Mouse (Mus musculus) G1E-ER4 (cell line): ENCODE results near the gene Zfp113. TPM values are rescaled to one million over a fixed set of nuclear protein-coding genes. Genes with fewer than 3 reads are reported as not detected.

Experiments used
- GATA1 ChIP-seq: IDR thresholded peaks from one replicate; pipeline ENCODE4 v1.8.0; 2012; ENCODE audit warnings: low read length, inconsistent platforms
- polyA plus RNA-seq: library from polyadenylated mRNA; stranded (reverse); fragments of >175 nt; gene quantifications from 2 replicates; pipeline ENCODE4 v1.2.3, GENCODE M21; 2012

The Zfp113 gene
- polyA plus RNA-seq, 1 experiment: 0.28 TPM

DNA sequence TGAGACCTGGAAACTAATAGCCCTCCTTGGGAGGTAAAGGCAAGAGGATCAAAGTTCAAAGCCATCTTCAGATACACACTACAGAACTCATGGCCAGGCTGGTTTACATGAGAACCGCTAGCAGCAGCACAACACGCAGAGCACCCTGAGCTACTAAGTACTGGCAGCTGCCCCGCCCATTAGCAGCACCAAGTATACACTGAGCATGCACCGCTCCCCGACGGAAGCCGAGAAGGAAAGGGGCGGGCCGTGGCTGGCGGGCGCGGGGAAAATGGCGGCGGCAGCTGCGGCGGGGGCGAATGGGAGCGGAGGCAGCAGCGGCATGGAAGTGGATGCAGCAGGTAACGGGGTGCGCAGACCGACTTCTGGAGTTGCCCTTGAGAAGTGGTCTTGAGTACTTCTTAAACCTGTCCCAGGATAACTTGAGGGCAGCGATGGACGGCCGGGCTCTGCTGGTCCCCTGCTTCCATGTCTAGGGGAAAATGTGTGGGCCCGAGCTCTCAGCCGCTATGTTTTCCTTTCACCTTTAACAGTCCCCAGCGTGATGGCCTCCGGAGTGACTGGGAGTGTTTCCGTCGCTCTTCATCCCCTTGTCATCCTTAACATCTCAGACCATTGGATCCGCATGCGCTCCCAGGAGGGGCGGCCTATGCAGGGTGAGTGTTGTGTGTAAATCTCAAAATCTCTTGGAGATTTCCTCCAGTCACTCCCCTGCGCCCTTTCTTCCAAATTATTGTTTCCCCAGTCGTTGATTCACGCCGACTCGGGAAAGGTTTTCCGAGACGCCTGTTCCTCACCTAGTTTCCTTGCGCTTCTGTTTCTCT lies 5.5 kb upstream of the Zfp113 start, which contains the start of gene Cops6:
Cops6 (plus strand) TSS at position 230 of the 824 bp plus-strand sequence.
- TF ChIP-seq GATA1: no peak

DNA sequence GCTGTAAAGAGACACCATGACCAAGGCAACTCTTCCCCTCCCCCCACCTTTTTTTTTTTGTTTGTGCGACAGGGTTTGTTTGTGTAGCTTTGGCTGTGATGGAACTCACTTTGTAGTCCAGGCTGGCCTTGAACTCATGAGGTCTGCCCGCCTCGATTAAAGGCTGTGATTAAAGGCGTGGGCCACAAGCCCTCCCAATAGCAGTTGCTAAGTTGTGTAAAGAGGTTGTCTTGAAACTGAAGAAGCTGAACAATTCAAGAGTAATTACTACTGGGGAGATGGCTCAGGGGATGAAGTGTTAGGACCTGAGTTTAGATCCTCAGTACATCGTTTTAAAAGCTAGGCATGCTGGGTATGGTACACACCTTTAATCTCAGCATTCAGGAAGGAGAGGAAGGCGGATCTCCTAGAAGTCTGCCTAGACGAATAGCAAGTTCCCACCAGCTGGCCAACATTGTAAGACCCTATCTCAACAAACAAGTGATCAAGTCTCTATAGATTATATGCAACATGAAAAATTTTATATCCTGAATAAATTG lies 4.7 kb upstream of the Zfp113 start:
- no peak for TF ChIP-seq GATA1

- no peak for TF ChIP-seq GATA1
These were observed 1.2 kb downstream of the Zfp113 start for GRCm38 (mm10) chr5:138154390-138154789.

DNA sequence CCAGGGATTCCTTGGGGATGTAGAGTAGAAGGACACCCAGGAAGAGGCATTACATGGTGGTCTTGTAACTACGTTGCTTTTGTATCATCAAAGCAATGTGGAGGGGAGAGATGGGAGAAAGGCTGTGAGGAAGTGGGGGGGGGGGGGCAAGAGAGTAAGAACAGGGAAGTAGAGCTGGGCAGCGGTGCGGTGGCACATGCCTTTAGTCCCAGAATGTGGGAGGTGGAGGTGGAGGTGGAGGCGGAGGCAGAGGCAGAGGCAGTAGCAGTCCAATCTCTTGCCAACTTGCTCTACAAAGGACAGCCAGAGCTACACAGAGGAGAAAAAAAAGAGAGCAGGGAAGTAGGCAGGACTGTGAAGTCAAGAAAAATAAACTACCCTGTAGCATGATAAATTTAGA lies 17.0 kb downstream of the Zfp113 start:
- no peak for TF ChIP-seq GATA1

DNA sequence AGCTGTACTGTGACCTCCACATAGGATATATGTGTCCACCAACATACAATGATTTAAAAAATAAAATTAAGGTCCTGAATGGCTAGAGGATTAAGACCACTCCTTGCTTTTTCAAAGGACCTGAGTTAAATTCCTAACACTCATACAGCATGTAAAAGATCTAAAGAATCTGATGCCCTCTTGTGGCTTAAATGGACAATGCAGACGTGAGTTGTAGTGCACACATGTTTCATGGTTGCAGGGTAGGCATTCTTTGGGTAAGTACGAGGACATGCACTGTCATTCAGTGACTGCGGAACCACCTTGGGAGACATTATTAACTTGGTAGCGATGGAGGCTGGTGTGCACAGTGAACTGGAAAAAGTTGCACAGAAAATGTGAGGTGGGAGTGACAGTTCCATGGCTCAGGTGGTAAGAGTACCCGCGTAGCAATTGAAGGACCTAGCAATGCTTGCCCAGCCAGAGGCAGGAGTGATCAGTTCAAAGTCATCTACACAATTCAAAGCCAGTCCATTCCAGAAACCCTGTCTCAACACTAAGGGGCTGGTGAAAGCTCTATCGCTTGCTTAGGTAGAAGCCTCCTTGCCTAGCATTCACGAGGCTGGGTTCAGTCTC lies 17.5 kb downstream of the Zfp113 start:
- no peak for TF ChIP-seq GATA1

DNA sequence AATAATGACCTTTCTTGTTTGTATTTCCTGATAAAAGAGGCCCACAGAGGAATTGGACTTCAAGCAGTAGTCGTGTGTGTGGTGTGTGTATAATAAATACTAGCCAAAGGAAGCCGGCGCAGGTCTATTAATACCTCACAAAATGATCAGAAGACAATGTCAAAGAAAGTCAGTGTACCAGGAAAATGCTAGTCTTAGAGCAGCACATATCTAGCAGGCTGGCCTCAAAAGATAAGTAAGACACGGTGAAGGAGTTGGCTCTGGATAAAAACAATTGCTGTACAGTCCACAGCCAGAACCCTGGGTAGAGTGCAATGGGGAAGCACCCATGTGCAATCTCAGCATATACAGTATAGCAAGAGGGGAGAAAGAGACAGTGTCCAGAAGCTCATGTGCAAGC lies 18.3 kb downstream of the Zfp113 start:
- no peak for TF ChIP-seq GATA1

- TF ChIP-seq GATA1: no peak
These were observed 23.0 kb downstream of the Zfp113 start for GRCm38 (mm10) chr5:138132425-138133064.

DNA sequence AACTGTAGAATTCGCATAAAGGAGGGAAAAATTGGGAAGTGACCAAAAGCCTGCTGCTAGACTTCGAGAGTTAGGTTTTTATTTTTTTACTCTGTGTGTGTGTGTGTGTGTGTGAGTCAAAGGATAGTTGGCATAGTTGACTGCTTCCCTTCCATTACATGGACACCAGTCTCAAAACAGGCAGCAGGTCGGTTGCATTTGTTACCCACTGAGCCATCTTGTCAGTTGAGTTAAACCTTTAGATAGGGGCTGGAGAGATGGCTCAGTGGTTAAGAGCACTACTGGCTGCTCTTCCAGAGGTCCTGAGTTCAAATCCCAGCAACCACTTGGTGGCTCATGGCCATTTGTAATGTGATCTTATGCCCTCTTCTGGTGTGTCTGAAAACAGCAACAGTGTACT lies 37.5 kb downstream of the Zfp113 start:
- no peak for TF ChIP-seq GATA1

GRCm38 (mm10) chr5:138117199-138118015 lies 38.1 kb downstream of the Zfp113 start:
- no peak for TF ChIP-seq GATA1

GRCm38 (mm10) chr5:138116255-138117198 lies 39.0 kb downstream of the Zfp113 start, which contains the start of gene Zscan21:
Gene Zscan21, plus strand, starts transcription at chr5:138116903.
- no peak for TF ChIP-seq GATA1

DNA sequence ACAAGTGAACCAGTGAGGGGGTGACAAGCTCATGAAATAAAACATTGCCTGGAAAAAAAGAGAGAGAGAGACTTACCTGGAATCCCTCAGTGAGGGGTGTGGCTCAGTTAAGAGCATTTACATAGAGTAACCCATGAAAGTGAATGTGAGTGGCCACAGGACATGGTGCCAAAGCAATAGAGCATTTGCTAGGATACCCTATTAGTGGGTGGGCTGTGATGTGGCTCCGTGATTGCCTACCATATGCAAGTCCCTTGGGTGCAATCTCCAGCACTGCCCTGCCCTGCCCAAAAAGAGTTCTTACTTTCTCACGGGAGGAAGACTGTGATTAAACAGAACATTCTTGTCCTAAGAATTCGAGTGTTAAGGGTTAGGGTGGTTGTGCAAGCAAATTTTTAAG lies 48.4 kb downstream of the Zfp113 start:
- no peak for TF ChIP-seq GATA1

GRCm38 (mm10) chr5:138104976-138105375 lies 50.6 kb downstream of the Zfp113 start:
- TF ChIP-seq GATA1: no peak

DNA sequence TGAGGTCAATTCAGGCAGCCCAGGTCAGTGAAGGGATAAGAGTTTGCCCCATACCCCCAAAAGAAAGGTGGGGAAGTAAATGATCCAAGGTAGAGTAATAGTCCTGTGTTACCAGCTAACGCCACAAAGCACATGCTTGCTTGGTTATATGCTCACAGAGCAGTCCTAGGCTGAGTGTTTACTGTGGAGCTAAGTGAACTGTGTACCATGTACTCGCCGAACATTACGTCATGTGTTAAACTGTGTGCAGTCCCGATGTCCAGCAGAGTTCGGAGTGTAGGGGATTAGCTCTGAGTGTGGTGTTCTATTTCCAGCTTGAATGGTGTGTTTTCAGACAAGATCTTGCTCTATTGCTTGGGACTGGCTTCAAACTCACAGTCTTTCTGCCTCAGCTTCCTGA lies 61.1 kb downstream of the Zfp113 start:
- TF ChIP-seq GATA1: no peak

GRCm38 (mm10) chr5:138092771-138093170 lies 62.8 kb downstream of the Zfp113 start:
- no peak for TF ChIP-seq GATA1
